Mouse (Mus musculus) hindbrain, postnatal 0 days (tissue): ENCODE measurements around the gene Gphn. TPM values are rescaled to one million over a fixed set of nuclear protein-coding genes. Genes with fewer than 3 reads are reported as not detected.
A peak's percentile ranks its signal among the peaks of the same experiment; 100 is the strongest.

ENCODE experiments used
- ATAC-seq: fragments of 200-750 bp; cut with Nextera tagmentation; 2 replicates; pipeline ENCODE4 v1.8.0; 2017; ENCODE audit warnings: mild to moderate bottlenecking, moderate TSS enrichment, moderate library complexity
- DNase-seq: peaks from one replicate; pipeline ENCODE4 v3.0.0-alpha.2; 2015; ENCODE audit warnings: low spot score
- H3K27ac ChIP-seq: fragments of 300-500 bp; sonication (generic); 2 replicates; pipeline ENCODE4 v1.5.1; 2014; ENCODE audit warnings: mild to moderate bottlenecking
- H3K27me3 ChIP-seq: fragments of 300-500 bp; sonication (generic); 2 replicates; pipeline ENCODE4 v1.6.1; 2014; ENCODE audit warnings: low read length, mixed read lengths; ENCODE audit not compliant: insufficient read depth
- H3K36me3 ChIP-seq: fragments of 300-500 bp; sonication (generic); 2 replicates; pipeline ENCODE4 v1.6.1; 2014; ENCODE audit warnings: low read length, mixed read lengths; ENCODE audit not compliant: insufficient read depth
- H3K4me1 ChIP-seq: fragments of 300-500 bp; sonication (generic); 2 replicates; pipeline ENCODE4 v1.6.1; 2014; ENCODE audit warnings: antibody characterized with exemption, low read length, mixed read lengths; ENCODE audit not compliant: insufficient read depth
- H3K4me2 ChIP-seq: fragments of 300-500 bp; sonication (generic); 2 replicates; pipeline ENCODE4 v1.6.1; 2014; ENCODE audit warnings: low read depth, mild to moderate bottlenecking, low read length, moderate library complexity, mixed read lengths
- H3K4me3 ChIP-seq: fragments of 300-500 bp; sonication (generic); 2 replicates; pipeline ENCODE4 v1.5.1; 2014; ENCODE audit warnings: low read length
- H3K9ac ChIP-seq: fragments of 300-500 bp; sonication (generic); replicated peaks from 2 replicates; pipeline ENCODE4 v1.6.1; 2014; ENCODE audit warnings: mild to moderate bottlenecking, low read length, moderate library complexity, mixed read lengths
- H3K9me3 ChIP-seq: fragments of 300-500 bp; sonication (generic); 2 replicates; pipeline ENCODE4 v1.6.1; 2016; ENCODE audit warnings: low read length, mixed read lengths
- CTCF ChIP-seq: IDR thresholded peaks from 2 replicates; pipeline ENCODE4 v1.5.1; 2016; ENCODE audit warnings: antibody characterized with exemption, control low read depth, low read depth
- WGBS: fragments of 180-500 bp; shearing (Covaris S2); extraction: QIAGEN DNeasy Blood & Tissue Kit; methylation state at CpG from one replicate; pipeline ENCODE4 v1.1.7; 2014; 5-methylcytosine and 5-hydroxymethylcytosine counted together
- polyA plus RNA-seq: library from polyadenylated mRNA; unstranded; fragments of >200 nt; fragmentation: Nextera tagmentation; extraction: Ambion mirVana; gene quantifications from 2 replicates; pipeline ENCODE4 v1.2.1, GENCODE M21; 2015
- total RNA-seq: library from RNA; depleted of rRNA; stranded (reverse); fragments of >200 nt; gene quantifications from 2 replicates; pipeline ENCODE4 v1.2.3, GENCODE M21; 2014; rRNA removed

Gphn gene
- total RNA-seq = 66.4 and 68.8 TPM in 2 replicates
- 55.4 and 56.6 TPM in 2 replicates for polyA plus RNA-seq

GRCm38 (mm10) chr12:78225707-78226518, at the start of gene Gphn:
Gene Gphn, plus strand, starts transcription at chr12:78226379.
- Histone ChIP-seq H3K4me1 (no peaks in the 10 kb centered on the region), H3K9ac (peak within 1 kb of the TSS; percentile 95), H3K9me3 (no peaks in the 10 kb centered on the region), H3K27me3 (no peaks in the 10 kb centered on the region), H3K4me2 (peak within 1 kb of the TSS; percentile 72), H3K4me3 (peak within 1 kb of the TSS; percentile 77), H3K27ac (peak within 1 kb of the TSS; percentile 98), H3K36me3 (no peaks in the 10 kb centered on the region)
- ATAC-seq = peak; percentile 98
- TF ChIP-seq CTCF = no peak
- peak; percentile 95 for DNase-seq
- WGBS = under 1% methylated on average over 65 of the region's 70 CpGs

GRCm38 (mm10) chr12:78181452-78181851, 44.7 kb upstream of the Gphn start:
- Histone ChIP-seq H3K4me3 (no peak overlapping the region), H3K27me3 (no peaks in the 10 kb centered on the region), H3K4me2 (no peak overlapping the region), H3K27ac (no peak overlapping the region), H3K4me1 (no peaks in the 10 kb centered on the region), H3K9ac (no peak overlapping the region), H3K9me3 (no peaks in the 10 kb centered on the region), H3K36me3 (no peaks in the 10 kb centered on the region)
- ATAC-seq (no peak), DNase-seq (no peak)
- TF ChIP-seq CTCF = no peak
- WGBS = 80% methylated on average over 2 of the region's 2 CpGs

GRCm38 (mm10) chr12:78193942-78194341, 32.2 kb upstream of the Gphn start, which contains the start of gene Gm6657:
Gene Gm6657, plus strand, starts transcription at chr12:78194242.
- no peak for TF ChIP-seq CTCF
- H3K4me3 ChIP-seq = no peak within 1 kb of the TSS

GRCm38 (mm10) chr12:78195368-78195767, 30.8 kb upstream of the Gphn start:
- DNase-seq = no peak
- Histone ChIP-seq H3K4me1 (no peaks in the 10 kb centered on the region), H3K27me3 (no peaks in the 10 kb centered on the region), H3K4me2 (no peak overlapping the region), H3K36me3 (no peaks in the 10 kb centered on the region), H3K4me3 (no peak overlapping the region), H3K27ac (no peak overlapping the region), H3K9me3 (no peaks in the 10 kb centered on the region), H3K9ac (no peak overlapping the region)
- WGBS = 67% methylated on average over 2 of the region's 2 CpGs
- no peak for ATAC-seq
- TF ChIP-seq CTCF = no peak

More at GRCm38 (mm10) chr12:78193942-78194341, 32.2 kb upstream of the Gphn start, which contains the start of gene Gm6657:
- ATAC-seq (no peak), DNase-seq (no peak)
- H3K4me2 ChIP-seq = no peak within 1 kb of the TSS
- no peaks in the 10 kb centered on the region for H3K9me3 ChIP-seq
- H3K4me1 ChIP-seq = no peaks in the 10 kb centered on the region
- H3K36me3 ChIP-seq = no peaks in the 10 kb centered on the region
- H3K27me3 ChIP-seq = no peaks in the 10 kb centered on the region
- H3K9ac ChIP-seq = no peak within 1 kb of the TSS
- H3K27ac ChIP-seq = no peak within 1 kb of the TSS

- TF ChIP-seq CTCF = no peak
Observed at GRCm38 (mm10) chr12:78203646-78204045, 22.5 kb upstream of the Gphn start.

GRCm38 (mm10) chr12:78205915-78206570, 20.1 kb upstream of the Gphn start:
- no peak overlapping the region for H3K27ac ChIP-seq
- H3K4me2 ChIP-seq = peak overlapping the region; percentile 43
- ATAC-seq (0 out of 2 replicates have a peak, but pooled peaks have one; percentile 49), DNase-seq (peak; percentile 86)
- WGBS = 9% methylated on average over 5 of the region's 5 CpGs
- no peak overlapping the region for H3K4me3 ChIP-seq
- H3K9me3 ChIP-seq = no peaks in the 10 kb centered on the region
- peaks cover 4% of the 10 kb centered on the region; the same call in 1 of the 2 replicates for H3K4me1 ChIP-seq
- no peaks in the 10 kb centered on the region for H3K27me3 ChIP-seq
- peak; percentile 84 for TF ChIP-seq CTCF
- H3K9ac ChIP-seq = no peak overlapping the region
- H3K36me3 ChIP-seq = no peaks in the 10 kb centered on the region

More at GRCm38 (mm10) chr12:78203646-78204045, 22.5 kb upstream of the Gphn start:
- H3K4me2 ChIP-seq = no peak overlapping the region
- H3K27ac ChIP-seq = no peak overlapping the region
- no peaks in the 10 kb centered on the region for H3K27me3 ChIP-seq
- no peak overlapping the region for H3K9ac ChIP-seq
- H3K36me3 ChIP-seq = no peaks in the 10 kb centered on the region
- H3K9me3 ChIP-seq = no peaks in the 10 kb centered on the region
- DNase-seq = no peak
- no peak overlapping the region for H3K4me3 ChIP-seq
- H3K4me1 ChIP-seq = peaks cover 4% of the 10 kb centered on the region; the same call in 1 of the 2 replicates
- WGBS = 53% methylated on average over 5 of the region's 5 CpGs
- ATAC-seq = no peak
